Mouse (Mus musculus): ENCODE results near the gene Tent4a. TPM values are rescaled to one million over a fixed set of nuclear protein-coding genes. Genes with fewer than 3 reads are reported as not detected.

Gene Tent4a
- total and polyA plus RNA-seq, 2 experiments from 2014 or later, result 4.5 to 29.3 TPM

DNA sequence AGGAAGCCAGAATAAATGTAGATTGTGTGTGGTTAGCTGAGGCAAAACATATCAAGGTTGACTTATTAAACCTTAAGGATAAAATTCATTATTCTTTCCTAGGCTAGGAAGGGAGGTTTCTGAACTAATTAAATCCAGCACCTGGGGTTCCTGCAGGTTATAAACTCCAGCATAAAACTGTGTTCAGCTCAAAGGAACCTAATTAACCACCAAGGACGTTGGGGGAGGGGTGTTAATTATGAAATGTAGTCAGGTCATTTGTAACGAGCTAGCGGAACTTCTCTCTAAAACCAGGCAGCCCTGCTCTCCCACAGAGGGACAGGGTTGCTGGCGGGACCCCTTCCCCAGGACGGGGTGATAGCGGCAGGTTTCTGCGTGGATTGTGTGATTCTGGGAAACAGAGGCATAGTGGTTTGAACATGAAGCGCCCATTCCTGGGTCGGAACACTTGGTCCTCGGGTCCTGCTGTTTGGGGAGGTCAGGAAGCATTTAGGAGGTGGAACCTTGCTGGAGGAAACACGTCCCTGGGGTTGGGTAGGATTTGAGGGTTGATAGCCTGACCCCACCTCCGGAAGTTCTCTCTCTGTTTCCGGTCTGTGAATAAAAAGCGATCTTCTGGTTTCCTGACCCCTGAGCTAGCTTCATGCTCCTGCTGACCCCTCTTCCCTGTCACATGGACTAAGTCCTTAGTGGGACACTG lies 78.8 kb downstream of the Tent4a start:
- TF ChIP-seq CTCF (IDR thresholded peaks at IDR 0.05; ENCODE audit: low read depth), result no peak
- H3K27me3 ChIP-seq (ENCODE audit: insufficient read depth, low read length), result no peaks in the 10 kb centered on the region
- no peak overlapping the region for H3K4me2 ChIP-seq (ENCODE audit: low read depth)
- H3K4me3 ChIP-seq (ENCODE audit: low read depth, low read length), result no peak overlapping the region
- WGBS, result 53% methylated on average over 14 of the region's 14 CpGs
- H3K9me3 ChIP-seq (ENCODE audit: low read length), result no peaks in the 10 kb centered on the region
- ATAC-seq (no peak), DNase-seq (no peak)
- no peaks in the 10 kb centered on the region for H3K4me1 ChIP-seq (ENCODE audit: insufficient read depth)
- no peak overlapping the region for H3K27ac ChIP-seq (ENCODE audit: low read depth, low read length)
- H3K9ac ChIP-seq, result no peak overlapping the region
- no peaks in the 10 kb centered on the region for H3K36me3 ChIP-seq (ENCODE audit: insufficient read depth)

Other genes with a start within 250 kb of the Tent4a start
- gene Nsun2, start 871 bp downstream of the Tent4a start, total RNA-seq (2014; rRNA removed), result 64.2 and 64.3 TPM in 2 replicates
- 64.6 and 74.4 TPM in 2 replicates for gene Nsun2, start 871 bp downstream of the Tent4a start, polyA plus RNA-seq (2015; fragmentation: Nextera tagmentation; extraction: Ambion mirVana)
- gene Srd5a1, start 76.8 kb upstream of the Tent4a start, total RNA-seq (2014; rRNA removed), result 16.2 TPM in 2 replicates
- 24.3 and 37.2 TPM in 2 replicates for gene Srd5a1, start 76.8 kb upstream of the Tent4a start, polyA plus RNA-seq (2015; fragmentation: Nextera tagmentation; extraction: Ambion mirVana)
- 120 and 129 TPM in 2 replicates for gene Ube2ql1, start 205.3 kb upstream of the Tent4a start, total RNA-seq (2014; rRNA removed)
- gene Ube2ql1, start 205.3 kb upstream of the Tent4a start, polyA plus RNA-seq (2015; fragmentation: Nextera tagmentation; extraction: Ambion mirVana), result 22.2 and 25.6 TPM in 2 replicates